Mouse (Mus musculus): Measurements from ENCODE around the gene Pank1. TPM values are rescaled to one million over a fixed set of nuclear protein-coding genes. Genes with fewer than 3 reads are reported as not detected.

Gene Pank1
- total and polyA plus RNA-seq, 3 experiments = 1.8 to 3.2 (median 2.9) TPM

DNA sequence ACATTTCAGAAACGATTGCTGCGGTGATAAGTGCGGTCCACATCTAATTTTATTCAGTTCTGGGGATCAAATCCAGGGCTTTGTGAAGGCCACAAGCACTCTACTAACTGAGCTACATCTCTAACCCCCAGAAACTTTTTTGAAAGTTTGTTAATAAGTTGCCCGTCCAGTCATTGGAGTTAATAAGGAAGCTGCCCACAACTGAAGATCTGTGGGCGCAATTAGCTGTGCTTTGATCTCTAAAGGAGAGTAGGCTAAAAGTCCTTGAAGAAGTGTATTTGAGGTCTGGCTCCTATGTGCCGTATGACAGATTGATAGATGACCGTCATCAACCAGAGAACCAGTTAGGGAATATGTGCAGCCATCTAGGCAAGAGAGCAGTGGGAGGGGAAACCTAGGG, 22.0 kb upstream of the Pank1 start:
- H3K79me2 ChIP-seq (replicated peaks; ENCODE audit: control insufficient read depth, extremely low read depth, insufficient read depth, poor library complexity, severe bottlenecking) = no peaks in the 10 kb centered on the region
- peaks cover 0 to 10% of the 10 kb centered on the region in 2 experiments; a peak in 1 of 4 replicates for H3K4me1 ChIP-seq (ENCODE audit: control insufficient read depth in 1 of 2, insufficient read depth in 2 of 2)
- no peaks in the 10 kb centered on the region for H3K27me3 ChIP-seq (replicated peaks)
- H3K4me3 ChIP-seq (replicated peaks in 1 of 3; ENCODE audit: low read depth in 2 of 3, low read length in 2 of 3, poor library complexity in 1 of 3) = no peak overlapping the region
- dilution Hi-C loops (cut with MboI; ENCODE audit: extremely low pct_ligation_motif_present, extremely low pct_unique_long_range_greater_than_20kb, low sequenced_read_pairs) (no loop called here), in situ Hi-C loops (cut with MboI; ENCODE audit: low pct_ligation_motif_present, low pct_unique_long_range_greater_than_20kb, low sequenced_read_pairs) (no loop called here)
- DNase-seq (ENCODE audit: extremely low read depth) = no peak
- peaks cover 6% of the 10 kb centered on the region for H3K9me3 ChIP-seq (replicated peaks; ENCODE audit: low read length)
- no peak for TF ChIP-seq TBP (conservative IDR thresholded peaks at IDR 0.05; ENCODE audit: low read depth, low read length)
- no peak for TF ChIP-seq CTCF (conservative IDR thresholded peaks at IDR 0.05 in 1 of 2, IDR thresholded peaks at IDR 0.05 in 1 of 2; ENCODE audit: low read depth in 2 of 2, low read length in 2 of 2)
- H3K36me3 ChIP-seq (replicated peaks in 1 of 2; ENCODE audit: control insufficient read depth in 1 of 2, insufficient read depth in 1 of 2, low read length in 1 of 2) = no peaks in the 10 kb centered on the region
- no peak overlapping the region for H3K4me2 ChIP-seq (ENCODE audit: insufficient read depth, low read depth, poor library complexity, severe bottlenecking)
- H3K9ac ChIP-seq (ENCODE audit: insufficient read depth, low read depth) = no peak overlapping the region
- H3K27ac ChIP-seq (ENCODE audit: insufficient read depth, low read depth) = no peak overlapping the region

DNA sequence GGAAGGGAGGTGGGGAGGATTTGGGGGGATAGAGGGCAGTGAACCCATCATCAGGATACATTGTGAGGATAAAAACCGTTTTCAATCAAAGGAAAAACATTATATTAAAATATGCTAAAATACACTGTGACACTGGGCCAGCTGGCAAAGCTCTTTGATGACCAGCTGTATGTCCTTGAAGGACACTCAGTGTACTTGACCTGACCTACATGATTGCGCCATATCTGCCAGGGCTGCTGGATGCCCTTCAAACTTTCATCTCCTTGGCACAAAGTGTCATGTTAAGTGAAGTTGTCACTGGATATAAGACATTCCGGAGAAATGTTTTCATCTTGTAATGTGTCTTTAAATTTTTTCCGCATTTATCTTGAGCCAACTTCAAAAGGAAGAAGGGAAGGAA, 19.7 kb upstream of the Pank1 start:
- in situ Hi-C loops (cut with MboI; ENCODE audit: low pct_ligation_motif_present, low pct_unique_long_range_greater_than_20kb, low sequenced_read_pairs) (no loop called here), dilution Hi-C loops (cut with MboI; ENCODE audit: extremely low pct_ligation_motif_present, extremely low pct_unique_long_range_greater_than_20kb, low sequenced_read_pairs) (no loop called here)
- TF ChIP-seq GABPA (IDR thresholded peaks at IDR 0.05; ENCODE audit: insufficient replicate concordance, low read depth, low read length) = no peak
- TF ChIP-seq NRF1 (IDR thresholded peaks at IDR 0.05; ENCODE audit: low read depth, low read length) = no peak
- TF ChIP-seq HCFC1 (IDR thresholded peaks at IDR 0.05; ENCODE audit: low read depth, low read length) = no peak
- TF ChIP-seq MEF2A (IDR thresholded peaks at IDR 0.05; ENCODE audit: borderline replicate concordance, low read depth, low read length) = no peak
- TF ChIP-seq MAFK (IDR thresholded peaks at IDR 0.05; ENCODE audit: insufficient replicate concordance, low read length) = no peak
- TF ChIP-seq E2F4 (IDR thresholded peaks at IDR 0.05; ENCODE audit: insufficient replicate concordance, low read depth, low read length) = no peak
- TF ChIP-seq KAT2A (IDR thresholded peaks at IDR 0.05; ENCODE audit: insufficient replicate concordance, low read length) = no peak
- TF ChIP-seq ZC3H11A (IDR thresholded peaks at IDR 0.05; ENCODE audit: low read depth, low read length) = no peak
- no peak for TF ChIP-seq SMC3 (IDR thresholded peaks at IDR 0.05; ENCODE audit: low read depth, low read length)
- no peak for TF ChIP-seq CHD1 (IDR thresholded peaks at IDR 0.05; ENCODE audit: low read depth, low read length)
- no peak for TF ChIP-seq MAX (IDR thresholded peaks at IDR 0.05; ENCODE audit: low read length)
- no peak for TF ChIP-seq ELF1 (IDR thresholded peaks at IDR 0.05; ENCODE audit: low read depth, low read length)
- TF ChIP-seq USF1 (IDR thresholded peaks at IDR 0.05; ENCODE audit: low read depth, low read length) = no peak
- TF ChIP-seq ETS1 (conservative IDR thresholded peaks at IDR 0.05; ENCODE audit: low read depth, low read length) = no peak
- H3K4me1 ChIP-seq (ENCODE audit: control insufficient read depth in 1 of 2, insufficient read depth in 2 of 2) = no peaks in the 10 kb centered on the region
- no peaks in the 10 kb centered on the region for H3K36me3 ChIP-seq (replicated peaks in 1 of 2; ENCODE audit: control insufficient read depth in 1 of 2, insufficient read depth in 1 of 2, low read length in 1 of 2)
- no peaks in the 10 kb centered on the region for H3K27me3 ChIP-seq (replicated peaks)
- no peak overlapping the region for H3K4me2 ChIP-seq (ENCODE audit: insufficient read depth, low read depth, poor library complexity, severe bottlenecking)
- H3K27ac ChIP-seq (ENCODE audit: insufficient read depth, low read depth) = no peak overlapping the region
- no peak overlapping the region for H3K4me3 ChIP-seq (replicated peaks in 1 of 3; ENCODE audit: low read depth in 2 of 3, low read length in 2 of 3, poor library complexity in 1 of 3)
- no peak for DNase-seq (ENCODE audit: extremely low read depth)
- no peaks in the 10 kb centered on the region for H3K79me2 ChIP-seq (replicated peaks; ENCODE audit: control insufficient read depth, extremely low read depth, insufficient read depth, poor library complexity, severe bottlenecking)
- H3K9me3 ChIP-seq (replicated peaks; ENCODE audit: low read length) = peaks cover 6% of the 10 kb centered on the region
- H3K9ac ChIP-seq (ENCODE audit: insufficient read depth, low read depth) = no peak overlapping the region

Measured in CH12.LX (cell line).